Mouse (Mus musculus) liver, embryonic 11.5 days (tissue): ENCODE data around the gene Cant1. TPM values are rescaled to one million over a fixed set of nuclear protein-coding genes. Genes with fewer than 3 reads are reported as not detected.
A peak's percentile ranks its signal among the peaks of the same experiment; 100 is the strongest.

Experiments used
- ATAC-seq: fragments of 200-750 bp; cut with Nextera tagmentation; replicated peaks from 2 replicates; pipeline ENCODE4 v1.8.0; 2017; ENCODE audit warnings: moderate number of reproducible peaks, mild to moderate bottlenecking, moderate TSS enrichment, moderate library complexity; ENCODE audit not compliant: low FRiP score
- DNase-seq: peaks from one replicate; pipeline ENCODE4 v3.0.0-alpha.2; 2017; ENCODE audit warnings: low spot score
- H3K27ac ChIP-seq: fragments of 300-500 bp; sonication (generic); 2 replicates; pipeline ENCODE4 v1.5.1; 2014; ENCODE audit warnings: mild to moderate bottlenecking, low read depth, low read length, control low read depth
- H3K27me3 ChIP-seq: fragments of 300-500 bp; sonication (generic); replicated peaks from 2 replicates; pipeline ENCODE4 v1.6.1; 2014; ENCODE audit warnings: low read length, mixed read lengths; ENCODE audit not compliant: control insufficient read depth, insufficient read depth
- H3K36me3 ChIP-seq: fragments of 300-500 bp; sonication (generic); 2 replicates; pipeline ENCODE4 v1.6.1; 2014; ENCODE audit warnings: mild to moderate bottlenecking, low read length, moderate library complexity, mixed read lengths; ENCODE audit not compliant: control insufficient read depth, insufficient read depth
- H3K4me1 ChIP-seq: fragments of 300-500 bp; sonication (generic); replicated peaks from 2 replicates; pipeline ENCODE4 v1.6.1; 2014; ENCODE audit warnings: low read length, mixed read lengths; ENCODE audit not compliant: control insufficient read depth, insufficient read depth
- H3K4me2 ChIP-seq: fragments of 300-500 bp; sonication (generic); 2 replicates; pipeline ENCODE4 v1.6.1; 2014; ENCODE audit warnings: mild to moderate bottlenecking, control low read depth, moderate library complexity
- H3K4me3 ChIP-seq: fragments of 300-500 bp; sonication (generic); 2 replicates; pipeline ENCODE4 v1.5.1; 2014; ENCODE audit warnings: low read depth, low read length, control low read depth
- H3K9ac ChIP-seq: fragments of 300-500 bp; sonication (generic); 2 replicates; pipeline ENCODE4 v1.6.1; 2014; ENCODE audit warnings: low read depth, low read length, control low read depth
- H3K9me3 ChIP-seq: fragments of 300-500 bp; sonication (generic); 2 replicates; pipeline ENCODE4 v1.6.1; 2016; ENCODE audit warnings: low read length, inconsistent platforms, mixed read lengths; ENCODE audit not compliant: control insufficient read depth
- WGBS: fragments of 180-500 bp; shearing (Covaris S2); extraction: QIAGEN DNeasy Blood & Tissue Kit; methylation state at CpG from one replicate; pipeline ENCODE4 v1.1.7; 2014; 5-methylcytosine and 5-hydroxymethylcytosine counted together
- polyA plus RNA-seq: library from polyadenylated mRNA; unstranded; fragments of >200 nt; fragmentation: Nextera tagmentation; extraction: Ambion mirVana; gene quantifications from 2 replicates; pipeline ENCODE4 v1.2.1, GENCODE M21; 2014

Gene Cant1
- polyA plus RNA-seq, 1 experiment from 2014 or later = 21.1 TPM

GRCm38 (mm10) chr11:118368330-118368729, 50.6 kb downstream of the Cant1 start:
- no peaks in the 10 kb centered on the region for H3K9me3 ChIP-seq
- peaks cover 3% of the 10 kb centered on the region for H3K4me1 ChIP-seq
- H3K27ac ChIP-seq = no peak overlapping the region
- no peak overlapping the region for H3K4me3 ChIP-seq
- no peak overlapping the region for H3K4me2 ChIP-seq
- 64% methylated on average over 3 of the region's 3 CpGs for WGBS
- DNase-seq (no peak), ATAC-seq (no peak)
- H3K9ac ChIP-seq = no peak overlapping the region
- H3K27me3 ChIP-seq = no peaks in the 10 kb centered on the region
- H3K36me3 ChIP-seq = no peaks in the 10 kb centered on the region

GRCm38 (mm10) chr11:118366559-118366958, 52.3 kb downstream of the Cant1 start:
- Histone ChIP-seq H3K4me3 (no peak overlapping the region), H3K27ac (no peak overlapping the region), H3K9me3 (no peaks in the 10 kb centered on the region), H3K36me3 (no peaks in the 10 kb centered on the region), H3K9ac (no peak overlapping the region), H3K4me2 (no peak overlapping the region), H3K4me1 (peaks cover 4% of the 10 kb centered on the region), H3K27me3 (no peaks in the 10 kb centered on the region)
- WGBS = 66% methylated on average over 8 of the region's 8 CpGs
- DNase-seq (no peak), ATAC-seq (no peak)

- no peak overlapping the region for H3K9ac ChIP-seq
- no peaks in the 10 kb centered on the region for H3K9me3 ChIP-seq
- H3K4me2 ChIP-seq = no peak overlapping the region
- H3K4me1 ChIP-seq = peaks cover 4% of the 10 kb centered on the region
- no peak overlapping the region for H3K27ac ChIP-seq
- no peaks in the 10 kb centered on the region for H3K27me3 ChIP-seq
- ATAC-seq (no peak), DNase-seq (no peak)
- 41% methylated on average over 3 of the region's 3 CpGs for WGBS
- H3K36me3 ChIP-seq = no peaks in the 10 kb centered on the region
- H3K4me3 ChIP-seq = no peak overlapping the region
Observed at GRCm38 (mm10) chr11:118366108-118366507, 52.8 kb downstream of the Cant1 start.

GRCm38 (mm10) chr11:118365171-118365570, 53.7 kb downstream of the Cant1 start:
- 57% methylated on average over 7 of the region's 7 CpGs for WGBS
- H3K4me2 ChIP-seq = no peak overlapping the region
- no peak overlapping the region for H3K4me3 ChIP-seq
- peaks cover 7% of the 10 kb centered on the region for H3K4me1 ChIP-seq
- H3K9me3 ChIP-seq = no peaks in the 10 kb centered on the region
- no peaks in the 10 kb centered on the region for H3K36me3 ChIP-seq
- no peaks in the 10 kb centered on the region for H3K27me3 ChIP-seq
- DNase-seq (no peak), ATAC-seq (no peak)
- no peak overlapping the region for H3K9ac ChIP-seq
- H3K27ac ChIP-seq = no peak overlapping the region

GRCm38 (mm10) chr11:118364021-118364420, 54.9 kb downstream of the Cant1 start:
- DNase-seq (no peak), ATAC-seq (no peak)
- H3K4me3 ChIP-seq = no peak overlapping the region
- peaks cover 7% of the 10 kb centered on the region for H3K4me1 ChIP-seq
- no peak overlapping the region for H3K9ac ChIP-seq
- WGBS = 87% methylated on average over 4 of the region's 4 CpGs
- no peaks in the 10 kb centered on the region for H3K27me3 ChIP-seq
- H3K4me2 ChIP-seq = no peak overlapping the region
- H3K36me3 ChIP-seq = no peaks in the 10 kb centered on the region
- no peak overlapping the region for H3K27ac ChIP-seq
- no peaks in the 10 kb centered on the region for H3K9me3 ChIP-seq

- no peak for ATAC-seq
Observed at GRCm38 (mm10) chr11:118362971-118363518, 55.8 kb downstream of the Cant1 start.

GRCm38 (mm10) chr11:118362501-118362900, 56.4 kb downstream of the Cant1 start:
- Histone ChIP-seq H3K9ac (no peak overlapping the region), H3K27ac (no peak overlapping the region; the same call in 1 of the 2 replicates), H3K36me3 (no peaks in the 10 kb centered on the region), H3K27me3 (no peaks in the 10 kb centered on the region), H3K4me1 (peaks cover 7% of the 10 kb centered on the region), H3K4me2 (no peak overlapping the region), H3K4me3 (no peak overlapping the region), H3K9me3 (no peaks in the 10 kb centered on the region)
- 36% methylated on average over 1 of the region's 1 CpGs for WGBS
- no peak for ATAC-seq
- no peak for DNase-seq

More at GRCm38 (mm10) chr11:118362971-118363518, 55.8 kb downstream of the Cant1 start:
- H3K9me3 ChIP-seq = no peaks in the 10 kb centered on the region
- no peak for DNase-seq
- 3% methylated on average over 8 of the region's 8 CpGs for WGBS
- no peak overlapping the region; the same call in 1 of the 2 replicates for H3K27ac ChIP-seq
- H3K36me3 ChIP-seq = no peaks in the 10 kb centered on the region
- peaks cover 7% of the 10 kb centered on the region for H3K4me1 ChIP-seq
- peak overlapping the region; percentile 18; the same call in 1 of the 2 replicates for H3K4me2 ChIP-seq
- H3K9ac ChIP-seq = no peak overlapping the region
- no peak overlapping the region for H3K4me3 ChIP-seq
- no peaks in the 10 kb centered on the region for H3K27me3 ChIP-seq

GRCm38 (mm10) chr11:118360907-118361341, 58.0 kb downstream of the Cant1 start:
- H3K4me1 ChIP-seq = peaks cover 7% of the 10 kb centered on the region
- ATAC-seq = no peak
- WGBS = 57% methylated on average over 10 of the region's 10 CpGs
- no peaks in the 10 kb centered on the region for H3K36me3 ChIP-seq
- H3K27ac ChIP-seq = no peak overlapping the region
- no peak overlapping the region for H3K4me2 ChIP-seq
- peaks cover 5% of the 10 kb centered on the region for H3K27me3 ChIP-seq
- H3K9me3 ChIP-seq = no peaks in the 10 kb centered on the region
- H3K4me3 ChIP-seq = no peak overlapping the region
- no peak overlapping the region for H3K9ac ChIP-seq
- DNase-seq = no peak

- no peak for ATAC-seq
- no peak overlapping the region for H3K9ac ChIP-seq
- WGBS = 63% methylated on average over 7 of the region's 7 CpGs
- peaks cover 9% of the 10 kb centered on the region for H3K27me3 ChIP-seq
- H3K27ac ChIP-seq = no peak overlapping the region
- no peaks in the 10 kb centered on the region for H3K36me3 ChIP-seq
- no peak overlapping the region for H3K4me2 ChIP-seq
- no peaks in the 10 kb centered on the region for H3K9me3 ChIP-seq
- H3K4me3 ChIP-seq = no peak overlapping the region
- peaks cover 9% of the 10 kb centered on the region for H3K4me1 ChIP-seq
- no peak for DNase-seq
Observed at GRCm38 (mm10) chr11:118360491-118360890, 58.4 kb downstream of the Cant1 start.
